Mouse (Mus musculus) G1E-ER4 (cell line): ENCODE data around the gene Hbb-bt. TPM values are rescaled to one million over a fixed set of nuclear protein-coding genes. Genes with fewer than 3 reads are reported as not detected.

ENCODE experiments used
- GATA1 ChIP-seq: IDR thresholded peaks from one replicate; pipeline ENCODE4 v1.8.0; 2012; ENCODE audit warnings: low read length, inconsistent platforms
- polyA plus RNA-seq: library from polyadenylated mRNA; stranded (reverse); fragments of >175 nt; gene quantifications from 2 replicates; pipeline ENCODE4 v1.2.3, GENCODE M21; 2012

Gene Hbb-bt
- polyA plus RNA-seq, 1 experiment = 31.6 TPM

GRCm38 (mm10) chr7:103810746-103811145 lies 3.0 kb downstream of the Hbb-bt start:
- TF ChIP-seq GATA1 = no peak

- TF ChIP-seq GATA1 = no peak
These were observed 3.5 kb downstream of the Hbb-bt start for GRCm38 (mm10) chr7:103810296-103810695.

GRCm38 (mm10) chr7:103809801-103810155 lies 4.0 kb downstream of the Hbb-bt start:
- no peak for TF ChIP-seq GATA1

- peak; percentile 68 for TF ChIP-seq GATA1
These were observed 4.6 kb downstream of the Hbb-bt start for GRCm38 (mm10) chr7:103808971-103809800.

- TF ChIP-seq GATA1 = no peak
These were observed 6.9 kb downstream of the Hbb-bt start for GRCm38 (mm10) chr7:103806856-103807255.

- no peak for TF ChIP-seq GATA1
These were observed 21.0 kb downstream of the Hbb-bt start for GRCm38 (mm10) chr7:103792669-103793388.

- no peak for TF ChIP-seq GATA1
These were observed 22.1 kb downstream of the Hbb-bt start, which contains the start of gene Olfr67 for GRCm38 (mm10) chr7:103791721-103792120. Olfr67 (minus strand) TSS chr7:103791821.

GRCm38 (mm10) chr7:103779598-103779997 lies 34.2 kb downstream of the Hbb-bt start, which contains the start of gene Olfr68:
Olfr68 (minus strand) TSS chr7:103779698.
- no peak for TF ChIP-seq GATA1

- TF ChIP-seq GATA1 = no peak
These were observed 42.3 kb downstream of the Hbb-bt start, which contains the start of gene Olfr69 for GRCm38 (mm10) chr7:103771494-103771893. Olfr69 (minus strand) TSS chr7:103771594.

Other genes with a start within 250 kb of the Hbb-bt start
- gene Olfr616, start 244.9 kb downstream of the Hbb-bt start, polyA plus RNA-seq = not detected in 2 replicates
- gene Olfr617, start 240.9 kb downstream of the Hbb-bt start, polyA plus RNA-seq = not detected in 2 replicates
- gene Olfr618, start 223.9 kb downstream of the Hbb-bt start, polyA plus RNA-seq = not detected in 2 replicates
- gene Olfr619, start 213.4 kb downstream of the Hbb-bt start, polyA plus RNA-seq = not detected in 2 replicates
- not detected in 2 replicates for gene Olfr620, start 201.5 kb downstream of the Hbb-bt start, polyA plus RNA-seq
- gene Olfr622, start 171.3 kb downstream of the Hbb-bt start, polyA plus RNA-seq = not detected in 2 replicates
- gene Olfr623, start 150.3 kb downstream of the Hbb-bt start, polyA plus RNA-seq = not detected in 2 replicates
- gene Olfr624, start 142.8 kb downstream of the Hbb-bt start, polyA plus RNA-seq = not detected in 2 replicates
- not detected in 2 replicates for gene Olfr625-ps1, start 131.3 kb downstream of the Hbb-bt start, polyA plus RNA-seq
- gene Olfr243, start 99.3 kb downstream of the Hbb-bt start, polyA plus RNA-seq = not detected in 2 replicates
- not detected in 2 replicates for gene Olfr628, start 83.6 kb downstream of the Hbb-bt start, polyA plus RNA-seq
- not detected in 2 replicates for gene Olfr629, start 69.1 kb downstream of the Hbb-bt start, polyA plus RNA-seq
- gene Olfr630, start 56.7 kb downstream of the Hbb-bt start, polyA plus RNA-seq = not detected in 2 replicates
- not detected in 2 replicates for gene Olfr69, start 42.4 kb downstream of the Hbb-bt start, polyA plus RNA-seq
- gene Olfr68, start 34.3 kb downstream of the Hbb-bt start, polyA plus RNA-seq = not detected in 2 replicates
- not detected in 2 replicates for gene Olfr67, start 22.2 kb downstream of the Hbb-bt start, polyA plus RNA-seq
- 5,963 and 6,563 TPM in 2 replicates for gene Hbb-bs, start 14.1 kb upstream of the Hbb-bt start, polyA plus RNA-seq
- gene Hbb-bh2, start 26.5 kb upstream of the Hbb-bt start, polyA plus RNA-seq = not detected in 2 replicates
- not detected in 2 replicates for gene Hbb-bh1, start 29.2 kb upstream of the Hbb-bt start, polyA plus RNA-seq
- gene Hbb-y, start 39.2 kb upstream of the Hbb-bt start, polyA plus RNA-seq = not detected in 2 replicates
- gene Olfr66, start 72.3 kb upstream of the Hbb-bt start, polyA plus RNA-seq = not detected in 2 replicates
- not detected in 2 replicates for gene Olfr64, start 80.5 kb upstream of the Hbb-bt start, polyA plus RNA-seq
- gene Olfr65, start 89.5 kb upstream of the Hbb-bt start, polyA plus RNA-seq = not detected in 2 replicates
- gene Olfr631, start 114.8 kb upstream of the Hbb-bt start, polyA plus RNA-seq = not detected in 2 replicates
- gene Olfr632, start 120.4 kb upstream of the Hbb-bt start, polyA plus RNA-seq = not detected in 2 replicates
- gene Olfr633, start 130.4 kb upstream of the Hbb-bt start, polyA plus RNA-seq = not detected in 2 replicates
- gene Olfr635, start 157.2 kb upstream of the Hbb-bt start, polyA plus RNA-seq = not detected in 2 replicates
- not detected in 2 replicates for gene Olfr638, start 184.8 kb upstream of the Hbb-bt start, polyA plus RNA-seq
- not detected in 2 replicates for gene Olfr639, start 203.3 kb upstream of the Hbb-bt start, polyA plus RNA-seq
- not detected in 2 replicates for gene Olfr640, start 211.6 kb upstream of the Hbb-bt start, polyA plus RNA-seq
- gene Olfr641, start 221.4 kb upstream of the Hbb-bt start, polyA plus RNA-seq = not detected in 2 replicates
- not detected in 2 replicates for gene Olfr642, start 238.7 kb upstream of the Hbb-bt start, polyA plus RNA-seq
- not detected in 2 replicates for gene 4930516K23Rik, start 247.4 kb upstream of the Hbb-bt start, polyA plus RNA-seq